Comparison of ENCODE assay signal across 8 mouse cellular contexts in genomic region chr8:90302252-90302651, GRCm38 (mm10). TPM values are rescaled to one million over a fixed set of nuclear protein-coding genes. Genes with fewer than 3 reads are reported as not detected.
A peak's percentile ranks its signal among the peaks of the same experiment; 100 is the strongest.
DNase-seq lines count a peak whose midpoint lies in the region; ATAC-seq lines count a peak whose summit lies in the region.

No protein-coding gene starts in this region.

- H3K4me1 ChIP-seq in heart, embryonic 11.5 days (ENCODE audit: control insufficient read depth, insufficient read depth, low read length) = peaks cover 7% of the 10 kb centered on the region; the same call in 1 of the 2 replicates
- H3K4me1 ChIP-seq in heart, embryonic 14.5 days (ENCODE audit: control insufficient read depth in 2 of 2, insufficient read depth in 2 of 2, low read length in 2 of 2) = peaks cover 5 to 38% of the 10 kb centered on the region in 2 experiments

- ATAC-seq in heart, embryonic 11.5 days (replicated peaks; ENCODE audit: insufficient number of reproducible peaks, low FRiP score, low TSS enrichment) = 0 out of 2 replicates have a peak, but pooled peaks have one; percentile 55
- ATAC-seq in heart, embryonic 14.5 days (ENCODE audit: insufficient number of reproducible peaks, insufficient read depth, low FRiP score, low read depth) = peak; percentile 73; the same call in 1 of the 2 replicates

- H3K4me3 ChIP-seq in heart, embryonic 11.5 days (ENCODE audit: low read depth, low read length) = no peak overlapping the region
- no peak overlapping the region for H3K4me3 ChIP-seq in heart, embryonic 14.5 days (ENCODE audit: control insufficient read depth in 1 of 2, insufficient read depth in 1 of 2, low read depth in 1 of 2, low read length in 2 of 2)

- intact Hi-C loops in heart, postnatal 25 days (cut with DNase I) = no loop called here
- intact Hi-C loops in left cerebral cortex, postnatal 4 days (cut with DNase I) = no loop called here

- no peak overlapping the region for H3K9ac ChIP-seq in heart, embryonic 11.5 days (ENCODE audit: low read depth, low read length)
- peak overlapping the region; percentile 41; the same call in 1 of the 2 replicates for H3K9ac ChIP-seq in heart, embryonic 14.5 days (ENCODE audit: low read length)

- H3K4me2 ChIP-seq in heart, embryonic 11.5 days = no peak overlapping the region
- peak overlapping the region; percentile 31 for H3K4me2 ChIP-seq in heart, embryonic 14.5 days (ENCODE audit: low read length)

- no peaks in the 10 kb centered on the region for H3K9me3 ChIP-seq in heart, embryonic 11.5 days (replicated peaks; ENCODE audit: control insufficient read depth, low read length)
- peaks cover 7% of the 10 kb centered on the region for H3K9me3 ChIP-seq in heart, embryonic 14.5 days (ENCODE audit: control insufficient read depth, low read length)

- H3K36me3 ChIP-seq in heart, embryonic 11.5 days (ENCODE audit: control insufficient read depth, insufficient read depth, low read length) = no peaks in the 10 kb centered on the region
- peaks cover 4% of the 10 kb centered on the region; the same call in 1 of the 2 replicates for H3K36me3 ChIP-seq in heart, embryonic 14.5 days (ENCODE audit: control insufficient read depth, insufficient read depth, low read length)

- 51% methylated on average over 5 of the region's 5 CpGs for WGBS in heart, embryonic 11.5 days (ENCODE audit: insufficient replicate concordance)
- 27% methylated on average over 5 of the region's 5 CpGs for WGBS in heart, embryonic 14.5 days

- no peak overlapping the region for H3K27ac ChIP-seq in heart, embryonic 11.5 days (ENCODE audit: low read depth, low read length)
- peak overlapping the region; percentile 51 to 67; a peak in 3 of 4 replicates for H3K27ac ChIP-seq in heart, embryonic 14.5 days (replicated peaks in 1 of 2; ENCODE audit: control insufficient read depth in 1 of 2, insufficient read depth in 1 of 2, low read depth in 2 of 2, low read length in 2 of 2)

- no peak for DNase-seq in heart, postnatal 25 days (ENCODE audit: low spot score)
- peak; percentile 86 for DNase-seq in brain, adult 2 months (ENCODE audit: low read depth, low spot score)
- peak; percentile 53 for DNase-seq in left cerebral cortex, postnatal 4 days
- DNase-seq in natural killer cell, adult 2 months (ENCODE audit: low spot score in 2 of 2) = no peak
- no peak for DNase-seq in B cell, adult 2 months
- DNase-seq in urinary bladder, postnatal 4 days (ENCODE audit: low spot score in 2 of 2) = no peak

- H3K27me3 ChIP-seq in heart, embryonic 11.5 days (ENCODE audit: control insufficient read depth, insufficient read depth, low read length) = no peaks in the 10 kb centered on the region
- no peaks in the 10 kb centered on the region for H3K27me3 ChIP-seq in heart, embryonic 14.5 days (ENCODE audit: control insufficient read depth, insufficient read depth, low read length)

RNA-seq across cellular contexts. Expression of gene Tox3, which starts 45.9 kb away (rescaled TPM):
- 9.9 and 10.1 TPM in 2 replicates for polyA plus RNA-seq in heart, embryonic 11.5 days (2014; fragmentation: Nextera tagmentation; extraction: Ambion mirVana)
- total RNA-seq in heart, postnatal 25 days (2021) = 1 to 10 TPM; 4.5 to 5.7 TPM
- polyA plus RNA-seq in heart, embryonic 14.5 days (2014; fragmentation: Nextera tagmentation; extraction: Ambion mirVana) = 28.5 and 29.0 TPM in 2 replicates
- 10 to 100 TPM; 26.4 to 27.3 TPM for total RNA-seq in left cerebral cortex, postnatal 4 days (2021)

Comparison
In these comparisons a context has a peak if more than half of its experiments do, and no peak if none do; other contexts are left out.
1. DNase-seq: peak in brain, adult 2 months (single experiment) and left cerebral cortex, postnatal 4 days (single experiment); none in heart, postnatal 25 days (single experiment), natural killer cell, adult 2 months (0 of 2), B cell, adult 2 months (0 of 2) and urinary bladder, postnatal 4 days (0 of 2).
2. RNA of gene Tox3, which starts 45.9 kb away (total RNA-seq): 26.4 to 27.3 TPM in left cerebral cortex, postnatal 4 days; 4.5 to 5.7 TPM in heart, postnatal 25 days; every median in the first group is over 4 times any median in the second.